Mouse (Mus musculus) kidney, adult 2 months (tissue): ENCODE results near the gene Lmna. TPM values are rescaled to one million over a fixed set of nuclear protein-coding genes. Genes with fewer than 3 reads are reported as not detected.

Experiments
- DNase-seq: peaks from one replicate; pipeline ENCODE4 v3.0.0; 2021
- H3K27ac ChIP-seq: fragments of 200-500 bp; 2 replicates; pipeline ENCODE4 v1.5.1; 2012; ENCODE audit warnings: low read depth, low read length, control low read depth, inconsistent platforms; ENCODE audit not compliant: insufficient read depth
- H3K27me3 ChIP-seq: fragments of 200-500 bp; replicated peaks from 2 replicates; pipeline ENCODE4 v1.6.1; 2012; ENCODE audit warnings: mild to moderate bottlenecking, moderate library complexity, low read length, inconsistent platforms; ENCODE audit not compliant: control insufficient read depth, insufficient read depth
- H3K36me3 ChIP-seq: fragments of 200-500 bp; 2 replicates; pipeline ENCODE4 v1.6.1; 2012; ENCODE audit warnings: mild to moderate bottlenecking, moderate library complexity, low read length, inconsistent platforms; ENCODE audit not compliant: control insufficient read depth, insufficient read depth
- H3K4me1 ChIP-seq: fragments of 200-500 bp; 2 replicates; pipeline ENCODE4 v1.6.1; 2011; ENCODE audit warnings: low read length; ENCODE audit not compliant: control insufficient read depth, insufficient read depth
- H3K4me3 ChIP-seq: fragments of 200-500 bp; 2 replicates; pipeline ENCODE4 v1.5.1; 2011; ENCODE audit warnings: mild to moderate bottlenecking, low read depth, low read length, control low read depth; ENCODE audit not compliant: insufficient read depth
- CTCF ChIP-seq: fragments of 200-500 bp; conservative IDR thresholded peaks from 2 replicates; pipeline ENCODE4 v1.5.1; 2011; ENCODE audit warnings: low read depth, mild to moderate bottlenecking, control low read depth, low read length, moderate library complexity, mixed read lengths; ENCODE audit not compliant: insufficient read depth, insufficient read length
- POLR2A ChIP-seq: fragments of 200-500 bp; IDR thresholded peaks from one replicate; pipeline ENCODE4 v1.6.1; 2011; ENCODE audit warnings: low read depth, low read length, control low read depth
- WGBS: fragments of 180-500 bp; shearing (Covaris S2); methylation state at CpG from one replicate; pipeline ENCODE4 v1.1.7; 2018; 5-methylcytosine and 5-hydroxymethylcytosine counted together
- polyA plus RNA-seq: library from polyadenylated mRNA; depleted of rRNA; stranded (reverse); fragments of >200 nt; gene quantifications from 2 replicates; pipeline ENCODE4 v1.2.3, GENCODE M21; 2012

Lmna gene
- polyA plus RNA-seq, 1 experiment = 55.2 TPM

- Histone ChIP-seq H3K36me3 (no peaks in the 10 kb centered on the region; the same call in 1 of the 2 replicates), H3K4me1 (no peaks in the 10 kb centered on the region; the same call in 1 of the 2 replicates), H3K27ac (no peak overlapping the region), H3K27me3 (no peaks in the 10 kb centered on the region), H3K4me3 (no peak overlapping the region)
- TF ChIP-seq CTCF (no peak), POLR2A (no peak)
- DNase-seq = no peak
- WGBS = 75% methylated on average over 39 of the region's 39 CpGs
Measured at GRCm38 (mm10) chr3:88484597-88485316, 25.0 kb downstream of the Lmna start.

GRCm38 (mm10) chr3:88483621-88484020, 26.1 kb downstream of the Lmna start:
- 11% methylated on average over 5 of the region's 5 CpGs for WGBS
- no peak overlapping the region for H3K27ac ChIP-seq
- no peaks in the 10 kb centered on the region for H3K27me3 ChIP-seq
- DNase-seq = peak; percentile 76
- no peaks in the 10 kb centered on the region; the same call in 1 of the 2 replicates for H3K36me3 ChIP-seq
- TF ChIP-seq CTCF (peak; percentile 93), POLR2A (no peak)
- H3K4me1 ChIP-seq = no peaks in the 10 kb centered on the region; the same call in 1 of the 2 replicates
- no peak overlapping the region for H3K4me3 ChIP-seq

GRCm38 (mm10) chr3:88483141-88483540, 26.6 kb downstream of the Lmna start:
- Histone ChIP-seq H3K36me3 (no peaks in the 10 kb centered on the region; the same call in 1 of the 2 replicates), H3K4me1 (no peaks in the 10 kb centered on the region), H3K4me3 (no peak overlapping the region), H3K27me3 (no peaks in the 10 kb centered on the region), H3K27ac (no peak overlapping the region)
- TF ChIP-seq POLR2A = no peak
- no peak for TF ChIP-seq CTCF
- DNase-seq = no peak
- 80% methylated on average over 8 of the region's 8 CpGs for WGBS

GRCm38 (mm10) chr3:88482336-88482735, 27.4 kb downstream of the Lmna start:
- TF ChIP-seq POLR2A (no peak), CTCF (no peak)
- no peak overlapping the region for H3K27ac ChIP-seq
- no peaks in the 10 kb centered on the region; the same call in 1 of the 2 replicates for H3K4me1 ChIP-seq
- WGBS = 70% methylated on average over 18 of the region's 18 CpGs
- no peaks in the 10 kb centered on the region; the same call in 1 of the 2 replicates for H3K36me3 ChIP-seq
- H3K4me3 ChIP-seq = no peak overlapping the region
- no peak for DNase-seq
- H3K27me3 ChIP-seq = no peaks in the 10 kb centered on the region

- TF ChIP-seq CTCF (no peak), POLR2A (no peak)
- Histone ChIP-seq H3K27ac (no peak overlapping the region), H3K36me3 (no peaks in the 10 kb centered on the region; the same call in 1 of the 2 replicates), H3K27me3 (no peaks in the 10 kb centered on the region), H3K4me1 (no peaks in the 10 kb centered on the region; the same call in 1 of the 2 replicates), H3K4me3 (no peak overlapping the region)
- DNase-seq = no peak
- 69% methylated on average over 8 of the region's 8 CpGs for WGBS
Measured at GRCm38 (mm10) chr3:88481372-88482040, 28.2 kb downstream of the Lmna start.

- Histone ChIP-seq H3K27me3 (no peaks in the 10 kb centered on the region), H3K4me1 (no peaks in the 10 kb centered on the region; the same call in 1 of the 2 replicates), H3K4me3 (no peak overlapping the region), H3K27ac (no peak overlapping the region), H3K36me3 (no peaks in the 10 kb centered on the region; the same call in 1 of the 2 replicates)
- no peak for TF ChIP-seq POLR2A
- TF ChIP-seq CTCF = no peak
- DNase-seq = no peak
- 95% methylated on average over 5 of the region's 5 CpGs for WGBS
Measured at GRCm38 (mm10) chr3:88480679-88481078, 29.1 kb downstream of the Lmna start.

GRCm38 (mm10) chr3:88479828-88480227, 29.9 kb downstream of the Lmna start:
- Histone ChIP-seq H3K4me1 (no peaks in the 10 kb centered on the region; the same call in 1 of the 2 replicates), H3K36me3 (no peaks in the 10 kb centered on the region; the same call in 1 of the 2 replicates), H3K27ac (no peak overlapping the region), H3K27me3 (no peaks in the 10 kb centered on the region), H3K4me3 (no peak overlapping the region)
- WGBS = 73% methylated on average over 4 of the region's 4 CpGs
- DNase-seq = no peak
- TF ChIP-seq POLR2A (no peak), CTCF (no peak)
